20 mouse cellular contexts compared by ENCODE assay signal in the genomic region with DNA sequence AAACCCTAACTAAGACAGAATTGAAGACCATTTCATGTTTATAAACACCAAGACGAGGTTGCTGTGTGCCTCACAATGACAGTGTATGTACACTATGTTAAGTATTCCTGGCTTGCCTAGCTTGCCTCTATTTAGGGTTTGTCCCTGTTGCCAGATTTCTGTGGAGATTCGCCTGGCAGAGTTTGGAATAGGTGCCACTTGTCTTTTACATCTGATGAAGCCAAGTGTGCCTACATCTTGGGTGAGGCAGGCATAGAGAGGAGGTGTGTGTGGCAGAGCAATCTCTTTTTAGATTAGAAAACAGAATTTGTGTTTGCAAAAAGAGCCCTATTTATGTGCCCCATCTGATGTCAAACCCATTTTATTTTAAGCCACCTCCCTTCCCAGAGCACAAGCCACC. TPM values are rescaled to one million over a fixed set of nuclear protein-coding genes. Genes with fewer than 3 reads are reported as not detected.
DNase-seq lines count a peak whose midpoint lies in the region; ATAC-seq and TF ChIP-seq lines count a peak whose summit lies in the region.
"Had no signal": no experiment of that assay in that cellular context is flagged by ENCODE, and none has a peak within 500 bp of the region (broad histone marks: within the 10 kb centered on the region; RNA-seq: fewer than 3 reads in every experiment).

No protein-coding gene starts in this region.

- no peak for TF ChIP-seq CTCF in bone marrow, adult 2 months (IDR thresholded peaks at IDR 0.05; ENCODE audit: control insufficient read depth, insufficient read depth, low read length)
- TF ChIP-seq CTCF in liver, postnatal 0 days (IDR thresholded peaks at IDR 0.05; ENCODE audit: low read depth) = no peak

- intact Hi-C loops in left cerebral cortex, postnatal 10 days (cut with DNase I) = no loop called here

- peak overlapping the region; percentile 53 for H3K4me2 ChIP-seq in liver, postnatal 0 days (ENCODE audit: low read depth, low read length)
- H3K4me2 ChIP-seq: forebrain, embryonic 12.5 days; hindbrain, embryonic 13.5 days; limb, embryonic 12.5 days; lung, embryonic 14.5 days; midbrain, embryonic 15.5 days had no signal

- DNase-seq in left cerebral cortex, adult 18-20 months (ENCODE audit: low spot score in 2 of 2) = peak; percentile 53 to 65
- DNase-seq in left cerebral cortex, postnatal 10 days (ENCODE audit: extremely low spot score in 1 of 2, low spot score in 2 of 2) = no peak
- DNase-seq in brain, adult 2 months (ENCODE audit: low read depth, low spot score) = peak; percentile 90
- DNase-seq in liver, postnatal 0 days = no peak
- DNase-seq in cerebellum, adult 8-10 months = no peak
- DNase-seq in adrenal gland, postnatal 14 days = no peak
- DNase-seq: adrenal gland, adult 8-10 months; cerebellum, adult 11 months; kidney, adult 8-10 months; kidney, postnatal 14 days; lung, embryonic 14.5 days; lung, postnatal 36 days; thymus, postnatal 25 days had no signal

- no peak for TF ChIP-seq EP300 in liver, postnatal 0 days (IDR thresholded peaks at IDR 0.05; ENCODE audit: low read depth)

- H3K9ac ChIP-seq in liver, postnatal 0 days (replicated peaks) = no peak overlapping the region
- H3K9ac ChIP-seq: forebrain, embryonic 12.5 days; hindbrain, embryonic 13.5 days; limb, embryonic 12.5 days; lung, embryonic 14.5 days; midbrain, embryonic 15.5 days had no signal

- no peaks in the 10 kb centered on the region for H3K27me3 ChIP-seq in liver, postnatal 0 days (ENCODE audit: insufficient read depth, low read length)
- H3K27me3 ChIP-seq: forebrain, embryonic 12.5 days; hindbrain, embryonic 13.5 days; limb, embryonic 12.5 days; midbrain, embryonic 15.5 days had no signal

- H3K4me3 ChIP-seq in bone marrow, adult 2 months (replicated peaks; ENCODE audit: control insufficient read depth, low read depth, low read length) = peak overlapping the region; percentile 31
- H3K4me3 ChIP-seq in liver, postnatal 0 days (ENCODE audit: low read depth, low read length) = peak overlapping the region; percentile 32
- H3K4me3 ChIP-seq: forebrain, embryonic 12.5 days; heart, embryonic 10.5 days; hindbrain, embryonic 13.5 days; limb, embryonic 12.5 days; midbrain, embryonic 15.5 days; myocyte had no signal

- H3K4me1 ChIP-seq in bone marrow, adult 2 months (ENCODE audit: control insufficient read depth, insufficient read depth, low read length) = peaks cover 2% of the 10 kb centered on the region; the same call in 1 of the 2 replicates
- H3K4me1 ChIP-seq in liver, postnatal 0 days (ENCODE audit: insufficient read depth) = peaks cover 9% of the 10 kb centered on the region; the same call in 1 of the 2 replicates
- H3K4me1 ChIP-seq: forebrain, embryonic 12.5 days; midbrain, embryonic 15.5 days had no signal

- H3K9me3 ChIP-seq in liver, postnatal 0 days (ENCODE audit: low read length) = no peaks in the 10 kb centered on the region
- H3K9me3 ChIP-seq: forebrain, embryonic 12.5 days; heart, embryonic 10.5 days; hindbrain, embryonic 13.5 days; limb, embryonic 12.5 days; midbrain, embryonic 15.5 days had no signal

- no peak for ATAC-seq in liver, postnatal 0 days
- ATAC-seq: midbrain, embryonic 15.5 days had no signal

- H3K27ac ChIP-seq in bone marrow, adult 2 months (ENCODE audit: control insufficient read depth, insufficient read depth, low read depth, low read length, poor library complexity) = no peak overlapping the region
- no peak overlapping the region for H3K27ac ChIP-seq in liver, postnatal 0 days (ENCODE audit: low read depth)
- H3K27ac ChIP-seq: forebrain, embryonic 12.5 days; heart, embryonic 10.5 days; hindbrain, embryonic 13.5 days; limb, embryonic 12.5 days; midbrain, embryonic 15.5 days had no signal

- no peaks in the 10 kb centered on the region for H3K36me3 ChIP-seq in liver, postnatal 0 days (replicated peaks; ENCODE audit: insufficient read depth, low read length)
- H3K36me3 ChIP-seq: forebrain, embryonic 12.5 days; heart, embryonic 10.5 days; hindbrain, embryonic 13.5 days; limb, embryonic 12.5 days; midbrain, embryonic 15.5 days had no signal

- 71% methylated on average over 2 of the region's 2 CpGs for WGBS in bone marrow, adult 2 months
- WGBS in liver, postnatal 0 days (ENCODE audit: insufficient replicate concordance) = 69% methylated on average over 2 of the region's 2 CpGs

- no peak for TF ChIP-seq POLR2A in bone marrow, adult 2 months (IDR thresholded peaks at IDR 0.05; ENCODE audit: borderline replicate concordance, control insufficient read depth, low read depth, low read length)

RNA-seq across cellular contexts. Expression of gene Bod1, which starts 12.4 kb away (rescaled TPM):
- 100 to 1,000 TPM; 107 to 108 TPM for total RNA-seq in left cerebral cortex, adult 18-20 months (2021)
- 10 to 100 TPM; 91.6 to 92.2 TPM for total RNA-seq in left cerebral cortex, postnatal 10 days (2021)
- 6.3 and 18.0 TPM in 2 replicates for polyA plus RNA-seq in bone marrow, adult 2 months (2011; ENCODE audit: insufficient read depth, insufficient read length, low replicate concordance, missing spikeins)
- polyA plus RNA-seq in liver, postnatal 0 days (2015; fragmentation: Nextera tagmentation; extraction: Ambion mirVana) = 13.8 and 16.6 TPM in 2 replicates
- 46.0 and 52.8 TPM in 2 replicates for total RNA-seq in adrenal gland, postnatal 14 days (2021)

Comparison
In these comparisons a context has a peak if more than half of its experiments do, and no peak if none do; other contexts are left out.
1. DNase-seq: peak in left cerebral cortex, adult 18-20 months (2 of 2) and brain, adult 2 months (single experiment); none in left cerebral cortex, postnatal 10 days (0 of 2), liver, postnatal 0 days (single experiment), cerebellum, adult 8-10 months (single experiment) and adrenal gland, postnatal 14 days (single experiment).